Mouse (Mus musculus) liver, embryonic 14.5 days (tissue): ENCODE data around the gene Myl7. TPM values are rescaled to one million over a fixed set of nuclear protein-coding genes. Genes with fewer than 3 reads are reported as not detected.

ENCODE experiments used
- ATAC-seq: fragments of 200-750 bp; cut with Nextera tagmentation; 2 replicates; pipeline ENCODE4 v1.8.0; 2017; ENCODE audit warnings: moderate number of reproducible peaks, mild to moderate bottlenecking, moderate library complexity; ENCODE audit not compliant: insufficient read depth
- DNase-seq, 3 experiments: peaks; one replicate each; pipeline ENCODE4 v3.0.0-alpha.2; 2012 to 2013; ENCODE audit warnings: low read depth in 3 of 3, low spot score in 3 of 3
- H3K27ac ChIP-seq: fragments of 300-500 bp; sonication (generic); 2 replicates; pipeline ENCODE4 v1.5.1; 2014; ENCODE audit warnings: moderate library complexity, mild to moderate bottlenecking, control low read depth, inconsistent platforms
- H3K27me3 ChIP-seq: fragments of 300-500 bp; sonication (generic); 2 replicates; pipeline ENCODE4 v1.6.1; 2014; ENCODE audit warnings: mild to moderate bottlenecking, low read length, moderate library complexity; ENCODE audit not compliant: control insufficient read depth, insufficient read depth
- H3K36me3 ChIP-seq: fragments of 300-500 bp; sonication (generic); replicated peaks from 2 replicates; pipeline ENCODE4 v1.6.1; 2014; ENCODE audit warnings: low read depth; ENCODE audit not compliant: control insufficient read depth, insufficient read depth
- H3K4me1 ChIP-seq, 2 experiments: fragments of 200-500 bp in 1 of 2; fragments of 300-500 bp in 1 of 2; sonication (generic) in 1 of 2; replicated peaks; 2 replicates each; pipeline ENCODE4 v1.6.1; 2012 to 2014; ENCODE audit warnings: antibody characterized with exemption in 1 of 2, inconsistent platforms in 1 of 2, low read length in 1 of 2; ENCODE audit not compliant: control insufficient read depth in 2 of 2, insufficient read depth in 2 of 2
- H3K4me2 ChIP-seq: fragments of 300-500 bp; sonication (generic); 2 replicates; pipeline ENCODE4 v1.6.1; 2014; ENCODE audit warnings: low read depth, mild to moderate bottlenecking, control low read depth, moderate library complexity
- H3K4me3 ChIP-seq, 2 experiments: fragments of 200-500 bp in 1 of 2; fragments of 300-500 bp in 1 of 2; sonication (generic) in 1 of 2; 2 replicates each; pipeline ENCODE4 v1.5.1; 2012 to 2014; ENCODE audit warnings: low read depth in 2 of 2, low read length in 2 of 2, mild to moderate bottlenecking in 2 of 2, control low read depth in 1 of 2, inconsistent platforms in 1 of 2, moderate library complexity in 1 of 2; ENCODE audit not compliant: insufficient read depth in 1 of 2
- H3K9ac ChIP-seq: fragments of 300-500 bp; sonication (generic); replicated peaks from 2 replicates; pipeline ENCODE4 v1.6.1; 2014; ENCODE audit warnings: mild to moderate bottlenecking, control low read depth, moderate library complexity
- H3K9me3 ChIP-seq: fragments of 300-500 bp; sonication (generic); 2 replicates; pipeline ENCODE4 v1.6.1; 2016; ENCODE audit warnings: low read length, mixed read lengths; ENCODE audit not compliant: control insufficient read depth
- CTCF ChIP-seq: IDR thresholded peaks from 2 replicates; pipeline ENCODE4 v1.5.1; 2016; ENCODE audit warnings: antibody characterized with exemption, low read depth, control low read depth
- EP300 ChIP-seq: IDR thresholded peaks from 2 replicates; pipeline ENCODE4 v1.6.1; 2016; ENCODE audit warnings: antibody characterized with exemption, low read depth
- WGBS: fragments of 180-500 bp; shearing (Covaris S2); extraction: QIAGEN DNeasy Blood & Tissue Kit; methylation state at CpG from one replicate; pipeline ENCODE4 v1.1.7; 2014; ENCODE audit not compliant: insufficient replicate concordance; 5-methylcytosine and 5-hydroxymethylcytosine counted together
- polyA plus RNA-seq, 2 experiments: library from polyadenylated mRNA; depleted of rRNA in 1 of 2; stranded (reverse) in 1 of 2; unstranded in 1 of 2; fragments of >200 nt; fragmentation: Nextera tagmentation in 1 of 2; extraction: Ambion mirVana in 1 of 2; gene quantifications; 2 replicates each; pipeline versions ENCODE4 v1.2.1 to v1.2.3; 2012 to 2014

Myl7 gene
- polyA plus RNA-seq, 2 experiments: 3.2 to 6.6 TPM

GRCm38 (mm10) chr11:5886187-5886586, 12.4 kb downstream of the Myl7 start:
- ATAC-seq (no peak), DNase-seq (peak in 2 of 3 experiments; percentile 28 to 35)
- H3K9ac ChIP-seq: no peak overlapping the region
- H3K36me3 ChIP-seq: no peaks in the 10 kb centered on the region
- no peaks in the 10 kb centered on the region for H3K27me3 ChIP-seq
- H3K9me3 ChIP-seq: no peaks in the 10 kb centered on the region
- H3K4me3 ChIP-seq: no peak overlapping the region
- H3K27ac ChIP-seq: no peak overlapping the region
- TF ChIP-seq EP300 (no peak), CTCF (peak; percentile 89)
- no peak overlapping the region for H3K4me2 ChIP-seq
- WGBS: 16% methylated on average over 9 of the region's 9 CpGs
- H3K4me1 ChIP-seq: peaks cover 0 to 5% of the 10 kb centered on the region in 2 experiments; a peak in 2 of 4 replicates

DNA sequence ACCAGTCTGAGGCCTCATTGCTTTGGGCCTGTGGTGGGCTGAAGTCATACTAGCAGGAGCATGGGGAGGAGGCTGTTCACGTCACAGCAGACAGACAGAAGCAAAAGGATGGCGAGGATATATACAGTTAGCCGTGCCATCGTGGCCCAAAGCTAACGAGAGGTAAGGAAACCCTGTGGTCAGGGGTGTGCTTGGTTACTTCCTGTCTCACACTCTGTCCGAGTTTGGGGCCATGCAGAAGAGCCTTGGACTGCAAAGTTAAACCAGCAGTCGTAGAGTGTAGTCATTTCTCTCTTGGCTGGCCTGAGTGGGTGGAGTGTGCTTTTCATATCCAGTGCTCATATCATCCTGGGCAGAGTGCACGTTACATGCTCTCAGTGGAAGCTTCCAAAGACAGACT, 16.1 kb downstream of the Myl7 start:
- no peaks in the 10 kb centered on the region for H3K36me3 ChIP-seq
- peaks cover 4 to 9% of the 10 kb centered on the region in 2 experiments for H3K4me1 ChIP-seq
- no peak overlapping the region for H3K9ac ChIP-seq
- H3K27ac ChIP-seq: no peak overlapping the region
- 21% methylated on average over 8 of the region's 8 CpGs for WGBS
- H3K4me3 ChIP-seq: no peak overlapping the region
- H3K9me3 ChIP-seq: no peaks in the 10 kb centered on the region
- H3K4me2 ChIP-seq: no peak overlapping the region
- DNase-seq (no peak), ATAC-seq (no peak)
- H3K27me3 ChIP-seq: no peaks in the 10 kb centered on the region
- no peak for TF ChIP-seq CTCF
- no peak for TF ChIP-seq EP300

- TF ChIP-seq CTCF (peak; percentile 95), EP300 (no peak)
- Histone ChIP-seq H3K27ac (no peak overlapping the region), H3K4me3 (no peak overlapping the region), H3K27me3 (no peaks in the 10 kb centered on the region), H3K9ac (no peak overlapping the region), H3K4me2 (no peak overlapping the region), H3K9me3 (no peaks in the 10 kb centered on the region), H3K4me1 (peaks cover 8 to 15% of the 10 kb centered on the region in 2 experiments), H3K36me3 (no peaks in the 10 kb centered on the region; the same call in 1 of the 2 replicates)
- no peak for ATAC-seq
- WGBS: 48% methylated on average over 5 of the region's 5 CpGs
- peak in 2 of 3 experiments; percentile 30 to 35 for DNase-seq
These were observed 18.7 kb downstream of the Myl7 start for GRCm38 (mm10) chr11:5879905-5880304.

- H3K4me3 ChIP-seq: peak overlapping the region; percentile 30 to 44; a peak in 3 of 4 replicates
- H3K27me3 ChIP-seq: no peaks in the 10 kb centered on the region
- peak overlapping the region; percentile 83 for H3K4me2 ChIP-seq
- no peaks in the 10 kb centered on the region for H3K9me3 ChIP-seq
- no peak for DNase-seq
- peaks cover 8 to 15% of the 10 kb centered on the region in 2 experiments for H3K4me1 ChIP-seq
- 49% methylated on average over 8 of the region's 8 CpGs for WGBS
- H3K9ac ChIP-seq: peak overlapping the region; percentile 63
- H3K27ac ChIP-seq: peak overlapping the region; percentile 62
- ATAC-seq: no peak
- peaks cover 8% of the 10 kb centered on the region for H3K36me3 ChIP-seq
- TF ChIP-seq CTCF (no peak), EP300 (no peak)
These were observed 19.9 kb downstream of the Myl7 start for GRCm38 (mm10) chr11:5878661-5879060.

GRCm38 (mm10) chr11:5877921-5878526, 20.6 kb downstream of the Myl7 start, which contains the start of gene Pold2:
TSS of gene Pold2 (minus strand) at chr11:5878292.
- TF ChIP-seq CTCF: no peak
- TF ChIP-seq EP300: no peak
- H3K4me3 ChIP-seq: peak within 1 kb of the TSS; percentile 75 to 76
- H3K9ac ChIP-seq: peak within 1 kb of the TSS; percentile 67
- H3K27me3 ChIP-seq: no peaks in the 10 kb centered on the region
- peak within 1 kb of the TSS; percentile 62 for H3K27ac ChIP-seq
- peaks cover 13% of the 10 kb centered on the region for H3K36me3 ChIP-seq
- H3K4me1 ChIP-seq: peaks cover 8 to 15% of the 10 kb centered on the region in 2 experiments
- H3K9me3 ChIP-seq: no peaks in the 10 kb centered on the region
- ATAC-seq (peak; percentile 99), DNase-seq (peak; percentile 96 to 97 (median 97))
- H3K4me2 ChIP-seq: peak within 1 kb of the TSS; percentile 83
- under 1% methylated on average over 52 of the region's 52 CpGs for WGBS
